Comparison of ENCODE assay signal across 8 mouse cellular contexts in genomic region chr6:97060074-97060681, GRCm38 (mm10). TPM values are rescaled to one million over a fixed set of nuclear protein-coding genes. Genes with fewer than 3 reads are reported as not detected.
DNase-seq lines count a peak whose midpoint lies in the region; ATAC-seq lines count a peak whose summit lies in the region.

TSS of gene Fam19a4 (minus strand) at chr6:97060413.

- H3K4me2 ChIP-seq in hindbrain, embryonic 14.5 days (replicated peaks) = peak within 1 kb of the TSS; percentile 72
- H3K4me2 ChIP-seq in liver, embryonic 15.5 days = peak within 1 kb of the TSS; percentile 46
- peak within 1 kb of the TSS; percentile 59 for H3K4me2 ChIP-seq in neural tube, embryonic 14.5 days (ENCODE audit: low read depth, low read length)

- WGBS in hindbrain, embryonic 14.5 days = under 1% methylated on average over 30 of the region's 30 CpGs
- WGBS in liver, embryonic 15.5 days (ENCODE audit: insufficient replicate concordance) = 2% methylated on average over 30 of the region's 30 CpGs
- under 1% methylated on average over 30 of the region's 30 CpGs for WGBS in neural tube, embryonic 14.5 days

- no peak for ATAC-seq in megakaryocyte, adult 5-6 weeks (ENCODE audit: poor library complexity, severe bottlenecking)
- peak; percentile 84 for ATAC-seq in hindbrain, embryonic 14.5 days (ENCODE audit: low FRiP score)
- no peak for ATAC-seq in liver, embryonic 15.5 days (ENCODE audit: insufficient read depth)
- peak; percentile 83 for ATAC-seq in neural tube, embryonic 14.5 days (ENCODE audit: low read depth)
- no peak for ATAC-seq in activated CD4-positive, CD25-positive, alpha-beta regulatory T cell, adult 4 months

- 0 out of 2 replicates have a peak within 1 kb of the TSS, but pooled peaks have one; percentile 4 for H3K9ac ChIP-seq in hindbrain, embryonic 14.5 days
- H3K9ac ChIP-seq in liver, embryonic 15.5 days = no peak within 1 kb of the TSS
- 0 out of 2 replicates have a peak within 1 kb of the TSS, but pooled peaks have one; percentile 28 for H3K9ac ChIP-seq in neural tube, embryonic 14.5 days (replicated peaks; ENCODE audit: low read depth, low read length)

- peaks cover 11% of the 10 kb centered on the region for H3K4me1 ChIP-seq in megakaryocyte, embryonic 14.5 days
- H3K4me1 ChIP-seq in hindbrain, embryonic 14.5 days (replicated peaks; ENCODE audit: control insufficient read depth, insufficient read depth, low read length) = peaks cover 12% of the 10 kb centered on the region; the same call in 1 of the 2 replicates
- H3K4me1 ChIP-seq in liver, embryonic 15.5 days (replicated peaks) = no peaks in the 10 kb centered on the region
- H3K4me1 ChIP-seq in neural tube, embryonic 14.5 days (ENCODE audit: control insufficient read depth, insufficient read depth, low read length) = peaks cover 7% of the 10 kb centered on the region; the same call in 1 of the 2 replicates

- no peaks in the 10 kb centered on the region for H3K9me3 ChIP-seq in megakaryocyte, embryonic 14.5 days
- no peaks in the 10 kb centered on the region for H3K9me3 ChIP-seq in hindbrain, embryonic 14.5 days (ENCODE audit: control insufficient read depth, low read length)
- H3K9me3 ChIP-seq in liver, embryonic 15.5 days (replicated peaks) = no peaks in the 10 kb centered on the region
- H3K9me3 ChIP-seq in neural tube, embryonic 14.5 days (ENCODE audit: control insufficient read depth, low read length) = no peaks in the 10 kb centered on the region

- peaks cover 41% of the 10 kb centered on the region for H3K27me3 ChIP-seq in megakaryocyte, embryonic 14.5 days (replicated peaks)
- H3K27me3 ChIP-seq in hindbrain, embryonic 14.5 days (ENCODE audit: control insufficient read depth, insufficient read depth, low read length) = peaks cover 19% of the 10 kb centered on the region
- H3K27me3 ChIP-seq in liver, embryonic 15.5 days = peaks cover 36% of the 10 kb centered on the region
- H3K27me3 ChIP-seq in neural tube, embryonic 14.5 days (ENCODE audit: control insufficient read depth, insufficient read depth, low read length) = peaks cover 7% of the 10 kb centered on the region

- no peaks in the 10 kb centered on the region for H3K36me3 ChIP-seq in megakaryocyte, embryonic 14.5 days (replicated peaks; ENCODE audit: low read length)
- no peaks in the 10 kb centered on the region for H3K36me3 ChIP-seq in hindbrain, embryonic 14.5 days (replicated peaks; ENCODE audit: control insufficient read depth, insufficient read depth)
- no peaks in the 10 kb centered on the region for H3K36me3 ChIP-seq in liver, embryonic 15.5 days (replicated peaks)
- no peaks in the 10 kb centered on the region for H3K36me3 ChIP-seq in neural tube, embryonic 14.5 days (ENCODE audit: control insufficient read depth, insufficient read depth, low read length)

- H3K27ac ChIP-seq in hindbrain, embryonic 14.5 days = no peak within 1 kb of the TSS
- no peak within 1 kb of the TSS for H3K27ac ChIP-seq in liver, embryonic 15.5 days (replicated peaks)
- no peak within 1 kb of the TSS for H3K27ac ChIP-seq in neural tube, embryonic 14.5 days (ENCODE audit: low read depth, low read length)

- peak within 1 kb of the TSS; percentile 75 for H3K4me3 ChIP-seq in megakaryocyte, embryonic 14.5 days (replicated peaks)
- H3K4me3 ChIP-seq in hindbrain, embryonic 14.5 days (replicated peaks; ENCODE audit: low read length) = peak within 1 kb of the TSS; percentile 35
- H3K4me3 ChIP-seq in liver, embryonic 15.5 days (replicated peaks) = no peak within 1 kb of the TSS; the same call in 1 of the 2 replicates
- peak within 1 kb of the TSS; percentile 28 for H3K4me3 ChIP-seq in neural tube, embryonic 14.5 days (ENCODE audit: low read depth, low read length)

- DNase-seq in embryo, embryonic 11.5 days (ENCODE audit: low read depth, low spot score) = peak; percentile 22
- DNase-seq in hindbrain, embryonic 14.5 days (ENCODE audit: low spot score) = no peak
- no peak for DNase-seq in natural killer cell, adult 2 months (ENCODE audit: low spot score in 2 of 2)

RNA-seq across cellular contexts. Expression of gene Fam19a4, which starts in this region (rescaled TPM):
- polyA plus RNA-seq in megakaryocyte, embryonic 14.5 days (2012; ENCODE audit: insufficient read depth, low replicate concordance) = not detected in 2 replicates
- 0.21 TPM in 1 of 2 replicates, not detected in the other for total RNA-seq in megakaryocyte, adult 5-6 weeks (2015)
- not detected in 2 replicates for total RNA-seq in megakaryocyte, adult 5-6 weeks (2017)
- 2.6 and 3.7 TPM in 2 replicates for polyA plus RNA-seq in hindbrain, embryonic 14.5 days (2014; fragmentation: Nextera tagmentation; extraction: Ambion mirVana)
- not detected in 2 replicates for polyA plus RNA-seq in liver, embryonic 15.5 days (2015; fragmentation: Nextera tagmentation; extraction: Ambion mirVana)
- polyA plus RNA-seq in neural tube, embryonic 14.5 days (2014; fragmentation: Nextera tagmentation; extraction: Ambion mirVana) = 0.99 and 3.7 TPM in 2 replicates
- under 1 TPM in 1 of 2 experiments, not detected in 1; 0.17 TPM for polyA plus RNA-seq in activated CD4-positive, CD25-positive, alpha-beta regulatory T cell, adult 4 months (2017; shearing (Covaris generic))

Comparison
In these comparisons a context has a peak if more than half of its experiments do, and no peak if none do; other contexts are left out.
1. ATAC-seq: peak in hindbrain, embryonic 14.5 days (single experiment) and neural tube, embryonic 14.5 days (single experiment); none in megakaryocyte, adult 5-6 weeks (single experiment), liver, embryonic 15.5 days (single experiment) and activated CD4-positive, CD25-positive, alpha-beta regulatory T cell, adult 4 months (single experiment).
2. Peak in every context shown above with its lines, with median percentiles within 50 percentile points of each other: H3K4me2 ChIP-seq.